ENCODE assay signal across 8 mouse cellular contexts in the genomic region with DNA sequence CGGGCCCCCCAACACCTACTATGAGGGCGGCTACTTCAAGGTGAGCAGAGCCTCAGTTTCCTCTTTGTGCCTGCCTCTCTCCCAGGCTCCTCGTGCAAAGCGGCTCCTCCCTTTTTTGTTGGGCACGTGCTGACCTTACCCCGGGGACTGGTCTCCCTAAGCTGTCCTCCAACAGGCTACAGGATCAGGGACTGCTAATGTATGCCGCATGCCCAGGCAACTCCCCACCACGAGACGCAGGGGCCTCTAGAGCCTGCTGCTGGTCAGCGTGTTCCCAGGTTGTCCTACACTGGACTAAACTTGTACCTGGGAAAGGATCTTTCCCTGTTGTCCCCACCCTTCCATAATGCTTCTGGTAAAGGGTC. TPM values are rescaled to one million over a fixed set of nuclear protein-coding genes. Genes with fewer than 3 reads are reported as not detected.
A peak's percentile ranks its signal among the peaks of the same experiment; 100 is the strongest.
DNase-seq lines count a peak whose midpoint lies in the region; ATAC-seq and TF ChIP-seq lines count a peak whose summit lies in the region.

No protein-coding gene starts in this region.

- peak; percentile 79 for DNase-seq in cerebellum, adult 11-12 months
- DNase-seq in cerebellum, postnatal 4 days (ENCODE audit: low spot score in 2 of 2): no peak
- DNase-seq in testis, postnatal 14 days (ENCODE audit: low spot score): no peak
- peak; percentile 39 for DNase-seq in hindbrain, embryonic 11.5 days (ENCODE audit: low spot score)
- DNase-seq in liver, embryonic 14.5 days (ENCODE audit: low read depth in 3 of 3, low spot score in 3 of 3): no peak
- peak; percentile 49 to 75 for DNase-seq in spleen, postnatal 4 days (ENCODE audit: low spot score in 2 of 2)
- DNase-seq in left cerebral cortex, adult 18-20 months (ENCODE audit: low spot score in 2 of 2): no peak

- no peaks in the 10 kb centered on the region for H3K27me3 ChIP-seq in testis, adult 2 months (ENCODE audit: control insufficient read depth, insufficient read depth, low read length)
- no peaks in the 10 kb centered on the region for H3K27me3 ChIP-seq in hindbrain, embryonic 11.5 days (ENCODE audit: control insufficient read depth, insufficient read depth, low read length)
- H3K27me3 ChIP-seq in liver, embryonic 14.5 days (ENCODE audit: control insufficient read depth, insufficient read depth, low read length): no peaks in the 10 kb centered on the region

- ATAC-seq in hindbrain, embryonic 11.5 days (ENCODE audit: low FRiP score): no peak; the same call in 1 of the 2 replicates
- ATAC-seq in liver, embryonic 14.5 days (ENCODE audit: insufficient read depth): no peak

- no peak for TF ChIP-seq EP300 in liver, embryonic 14.5 days (IDR thresholded peaks at IDR 0.05; ENCODE audit: low read depth)

- peak overlapping the region; percentile 71 for H3K27ac ChIP-seq in testis, adult 2 months (ENCODE audit: control insufficient read depth, insufficient read depth, low read depth, low read length)
- H3K27ac ChIP-seq in hindbrain, embryonic 11.5 days (ENCODE audit: low read depth, low read length): peak overlapping the region; percentile 30; the same call in 1 of the 2 replicates
- peak overlapping the region; percentile 36 for H3K27ac ChIP-seq in liver, embryonic 14.5 days

- H3K9me3 ChIP-seq in hindbrain, embryonic 11.5 days (ENCODE audit: control insufficient read depth, low read length): no peaks in the 10 kb centered on the region
- H3K9me3 ChIP-seq in liver, embryonic 14.5 days (ENCODE audit: control insufficient read depth, low read length): no peaks in the 10 kb centered on the region

- no peaks in the 10 kb centered on the region; the same call in 1 of the 2 replicates for H3K36me3 ChIP-seq in testis, adult 2 months (ENCODE audit: control insufficient read depth, insufficient read depth, low read length)
- peaks cover 11% of the 10 kb centered on the region; the same call in 1 of the 2 replicates for H3K36me3 ChIP-seq in hindbrain, embryonic 11.5 days (ENCODE audit: control insufficient read depth, insufficient read depth, low read length)
- H3K36me3 ChIP-seq in liver, embryonic 14.5 days (replicated peaks; ENCODE audit: control insufficient read depth, insufficient read depth, low read depth): peaks cover 30% of the 10 kb centered on the region

- H3K4me1 ChIP-seq in testis, adult 2 months (ENCODE audit: control insufficient read depth, insufficient read depth, low read length): peaks cover 10% of the 10 kb centered on the region
- H3K4me1 ChIP-seq in hindbrain, embryonic 11.5 days (replicated peaks; ENCODE audit: control insufficient read depth, insufficient read depth, low read length): peaks cover 10% of the 10 kb centered on the region
- peaks cover 27 to 29% of the 10 kb centered on the region in 2 experiments for H3K4me1 ChIP-seq in liver, embryonic 14.5 days (replicated peaks; ENCODE audit: control insufficient read depth in 2 of 2, insufficient read depth in 2 of 2, low read length in 1 of 2)

- peak overlapping the region; percentile 54 for H3K4me2 ChIP-seq in hindbrain, embryonic 11.5 days (replicated peaks; ENCODE audit: low read depth, low read length)
- peak overlapping the region; percentile 91 for H3K4me2 ChIP-seq in liver, embryonic 14.5 days (ENCODE audit: low read depth)

- TF ChIP-seq POLR2A in testis, adult 2 months (IDR thresholded peaks at IDR 0.05; ENCODE audit: control insufficient read depth, low read depth, low read length): no peak

- TF ChIP-seq CTCF in testis, adult 2 months (IDR thresholded peaks at IDR 0.05; ENCODE audit: control insufficient read depth, insufficient read depth, insufficient replicate concordance, low read depth, low read length): no peak
- no peak for TF ChIP-seq CTCF in liver, embryonic 14.5 days (IDR thresholded peaks at IDR 0.05; ENCODE audit: low read depth)

- peak overlapping the region; percentile 83 for H3K9ac ChIP-seq in hindbrain, embryonic 11.5 days (ENCODE audit: low read depth, low read length)
- peak overlapping the region; percentile 89 for H3K9ac ChIP-seq in liver, embryonic 14.5 days (replicated peaks)

- peak overlapping the region; percentile 98 for H3K4me3 ChIP-seq in testis, adult 2 months (ENCODE audit: control insufficient read depth, low read depth, low read length)
- H3K4me3 ChIP-seq in hindbrain, embryonic 11.5 days (ENCODE audit: low read depth, low read length): peak overlapping the region; percentile 85
- H3K4me3 ChIP-seq in liver, embryonic 14.5 days (ENCODE audit: insufficient read depth in 1 of 2, low read depth in 2 of 2, low read length in 2 of 2): peak overlapping the region; percentile 75 to 100

- WGBS in hindbrain, embryonic 11.5 days: 0% methylated on average over 10 of the region's 10 CpGs
- whole genome bisulfite sequencing in liver, embryonic 14.5 days (ENCODE audit: insufficient replicate concordance): under 1% methylated on average over 9 of the region's 10 CpGs

RNA-seq across cellular contexts. Expression of a gene that starts 0.5 kb away (rescaled TPM):
- 855 and 952 TPM in 2 replicates for polyA plus RNA-seq in testis, adult 2 months (2012; rRNA removed)
- 153 and 159 TPM in 2 replicates for polyA plus RNA-seq in hindbrain, embryonic 11.5 days (2014; fragmentation: Nextera tagmentation; extraction: Ambion mirVana)
- polyA plus RNA-seq in liver, embryonic 14.5 days (2012; rRNA removed): 106 and 127 TPM in 2 replicates
- 115 and 124 TPM in 2 replicates for polyA plus RNA-seq in liver, embryonic 14.5 days (2014; fragmentation: Nextera tagmentation; extraction: Ambion mirVana)
- total RNA-seq in left cerebral cortex, adult 18-20 months (2021): 10 to 100 TPM; 75.4 to 77.5 TPM

RNA-seq across cellular contexts. Expression of a gene that starts 6.3 kb away (rescaled TPM):
- polyA plus RNA-seq in testis, adult 2 months (2012; rRNA removed): 0.33 and 0.52 TPM in 2 replicates
- polyA plus RNA-seq in hindbrain, embryonic 11.5 days (2014; fragmentation: Nextera tagmentation; extraction: Ambion mirVana): 0.42 and 0.73 TPM in 2 replicates
- polyA plus RNA-seq in liver, embryonic 14.5 days (2012; rRNA removed): 0.13 TPM in 2 replicates
- not detected in 2 replicates for polyA plus RNA-seq in liver, embryonic 14.5 days (2014; fragmentation: Nextera tagmentation; extraction: Ambion mirVana)
- 1 to 10 TPM; 2.7 to 3.2 TPM for total RNA-seq in left cerebral cortex, adult 18-20 months (2021)

RNA-seq across cellular contexts. Expression of a gene that starts 13.4 kb away (rescaled TPM):
- polyA plus RNA-seq in testis, adult 2 months (2012; rRNA removed): 33.9 and 36.7 TPM in 2 replicates
- polyA plus RNA-seq in hindbrain, embryonic 11.5 days (2014; fragmentation: Nextera tagmentation; extraction: Ambion mirVana): 69.6 and 70.8 TPM in 2 replicates
- polyA plus RNA-seq in liver, embryonic 14.5 days (2012; rRNA removed): 14.3 and 18.7 TPM in 2 replicates
- polyA plus RNA-seq in liver, embryonic 14.5 days (2014; fragmentation: Nextera tagmentation; extraction: Ambion mirVana): 24.5 and 25.7 TPM in 2 replicates
- total RNA-seq in left cerebral cortex, adult 18-20 months (2021): 10 to 100 TPM; 69.8 to 77.1 TPM

RNA-seq across cellular contexts. Expression of a gene that starts 18.2 kb away (rescaled TPM):
- not detected in 2 replicates for polyA plus RNA-seq in testis, adult 2 months (2012; rRNA removed)
- polyA plus RNA-seq in hindbrain, embryonic 11.5 days (2014; fragmentation: Nextera tagmentation; extraction: Ambion mirVana): 1.1 and 1.6 TPM in 2 replicates
- polyA plus RNA-seq in liver, embryonic 14.5 days (2012; rRNA removed): 0.05 and 0.10 TPM in 2 replicates
- 0.20 and 0.45 TPM in 2 replicates for polyA plus RNA-seq in liver, embryonic 14.5 days (2014; fragmentation: Nextera tagmentation; extraction: Ambion mirVana)
- total RNA-seq in left cerebral cortex, adult 18-20 months (2021): not detected

RNA-seq across cellular contexts. Expression of a gene that starts 21.8 kb away (rescaled TPM):
- polyA plus RNA-seq in testis, adult 2 months (2012; rRNA removed): 849 and 920 TPM in 2 replicates
- polyA plus RNA-seq in hindbrain, embryonic 11.5 days (2014; fragmentation: Nextera tagmentation; extraction: Ambion mirVana): 595 and 605 TPM in 2 replicates
- polyA plus RNA-seq in liver, embryonic 14.5 days (2012; rRNA removed): 469 and 579 TPM in 2 replicates
- 809 and 828 TPM in 2 replicates for polyA plus RNA-seq in liver, embryonic 14.5 days (2014; fragmentation: Nextera tagmentation; extraction: Ambion mirVana)
- 100 to 1,000 TPM; 566 to 614 TPM for total RNA-seq in left cerebral cortex, adult 18-20 months (2021)

Comparison
In these comparisons a context has a peak if more than half of its experiments do, and no peak if none do; other contexts are left out.
1. DNase-seq: peak in cerebellum, adult 11-12 months (single experiment), hindbrain, embryonic 11.5 days (single experiment) and spleen, postnatal 4 days (2 of 2); none in cerebellum, postnatal 4 days (0 of 2), testis, postnatal 14 days (single experiment), liver, embryonic 14.5 days (0 of 3) and left cerebral cortex, adult 18-20 months (0 of 2).
2. Peak in every context shown above with its lines, with median percentiles within 50 percentile points of each other: H3K27ac ChIP-seq and H3K4me3 ChIP-seq.